Mouse (Mus musculus) MEL (cell line): Measurements from ENCODE around the gene Atp6v1a.

Experiments
- CHD1 ChIP-seq: IDR thresholded peaks from 2 replicates; pipeline ENCODE4 v1.6.1; 2012; ENCODE audit warnings: low read depth, mild to moderate bottlenecking, inconsistent platforms, low read length, improper control_type of control experiment
- CTCF ChIP-seq, 3 experiments: IDR thresholded peaks in 2 of 3; conservative IDR thresholded peaks in 1 of 3; 2 replicates each; pipeline ENCODE4 v1.5.1; 2011 to 2012; ENCODE audit warnings: low read length in 3 of 3, low read depth in 2 of 3, mild to moderate bottlenecking in 2 of 3, improper control_type of control experiment in 1 of 3, inconsistent platforms in 1 of 3, mixed read lengths in 1 of 3, moderate library complexity in 1 of 3; ENCODE audit not compliant: control insufficient read depth in 1 of 3, insufficient read depth in 1 of 3, poor library complexity in 1 of 3, severe bottlenecking in 1 of 3
- EP300 ChIP-seq, 2 experiments: IDR thresholded peaks; 2 replicates each; pipeline ENCODE4 v1.6.1; 2011; ENCODE audit warnings: improper control_type of control experiment in 2 of 2, low read length in 2 of 2, low read depth in 1 of 2, mild to moderate bottlenecking in 1 of 2
- GATA1 ChIP-seq: IDR thresholded peaks from 2 replicates; pipeline ENCODE4 v1.6.1; 2011; ENCODE audit warnings: low read depth, low read length, improper control_type of control experiment
- NRF1 ChIP-seq: IDR thresholded peaks from 2 replicates; pipeline ENCODE4 v1.6.1; 2014; ENCODE audit warnings: low read depth, mild to moderate bottlenecking, inconsistent platforms, low read length, improper control_type of control experiment, moderate library complexity; ENCODE audit not compliant: poor library complexity, insufficient read depth, severe bottlenecking
- POLR2A ChIP-seq, 2 experiments: IDR thresholded peaks; 2 replicates each; pipeline ENCODE4 v1.6.1; 2011 to 2012; ENCODE audit warnings: low read length in 2 of 2, mild to moderate bottlenecking in 2 of 2, control low read depth in 1 of 2, improper control_type of control experiment in 1 of 2, low read depth in 1 of 2, moderate library complexity in 1 of 2; ENCODE audit not compliant: control insufficient read depth in 1 of 2, insufficient read depth in 1 of 2, poor library complexity in 1 of 2
- SMC3 ChIP-seq: IDR thresholded peaks from 2 replicates; pipeline ENCODE4 v1.6.1; 2011; ENCODE audit warnings: low read depth, low read length, improper control_type of control experiment
- TBP ChIP-seq: IDR thresholded peaks from 2 replicates; pipeline ENCODE4 v1.8.0; 2011; ENCODE audit warnings: low read depth, low read length, improper control_type of control experiment
- TCF12 ChIP-seq: IDR thresholded peaks from 2 replicates; pipeline ENCODE4 v1.6.1; 2014; ENCODE audit warnings: low read depth, mild to moderate bottlenecking, inconsistent platforms, low read length, improper control_type of control experiment, moderate library complexity
- USF1 ChIP-seq: IDR thresholded peaks from 2 replicates; pipeline ENCODE4 v1.6.1; 2014; ENCODE audit warnings: low read depth, mild to moderate bottlenecking, inconsistent platforms, low read length, improper control_type of control experiment, moderate library complexity
- ZC3H11A ChIP-seq: IDR thresholded peaks from 2 replicates; pipeline ENCODE4 v1.6.1; 2012; ENCODE audit warnings: low read depth, mild to moderate bottlenecking, inconsistent platforms, low read length, improper control_type of control experiment
- ZNF384 ChIP-seq: IDR thresholded peaks from 2 replicates; pipeline ENCODE4 v1.6.1; 2012; ENCODE audit warnings: low read depth, mild to moderate bottlenecking, inconsistent platforms, low read length, improper control_type of control experiment

- no peak; a peak in 1 of 4 replicates for TF ChIP-seq POLR2A (IDR thresholded peaks at IDR 0.05; ENCODE audit: control insufficient read depth in 1 of 2, insufficient read depth in 1 of 2, low read depth in 1 of 2, low read length in 2 of 2, poor library complexity in 1 of 2)
- TF ChIP-seq USF1 = no peak
- TF ChIP-seq TCF12 = no peak
- peak; percentile 29; the same call in 1 of the 2 replicates for TF ChIP-seq NRF1
- TF ChIP-seq CTCF (IDR thresholded peaks at IDR 0.05 in 2 of 3, conservative IDR thresholded peaks at IDR 0.05 in 1 of 3; ENCODE audit: control insufficient read depth in 1 of 3, insufficient read depth in 1 of 3, low read depth in 2 of 3, low read length in 3 of 3, poor library complexity in 1 of 3, severe bottlenecking in 1 of 3) = peak; percentile 21 to 52 (median 29); a peak in 4 of 6 replicates
- no peak for TF ChIP-seq GATA1
- TF ChIP-seq CHD1 = no peak
- no peak for TF ChIP-seq ZC3H11A
- peak; percentile 39; the same call in 1 of the 2 replicates for TF ChIP-seq SMC3
- TF ChIP-seq EP300 (IDR thresholded peaks at IDR 0.05; ENCODE audit: low read depth in 1 of 2, low read length in 2 of 2) = no peak
- peak; percentile 73 for TF ChIP-seq TBP
- TF ChIP-seq ZNF384 = peak; percentile 99
Measured at GRCm38 (mm10) chr16:44172297-44173154, 33.0 kb upstream of the Atp6v1a start.
